ENCODE assay signal across 8 mouse cellular contexts in genomic region chr1:36589486-36589885, GRCm38 (mm10). TPM values are rescaled to one million over a fixed set of nuclear protein-coding genes. Genes with fewer than 3 reads are reported as not detected.
A peak's percentile ranks its signal among the peaks of the same experiment; 100 is the strongest.
DNase-seq lines count a peak whose midpoint lies in the region; ATAC-seq and TF ChIP-seq lines count a peak whose summit lies in the region.
"Had no signal": no experiment of that assay in that cellular context is flagged by ENCODE, and none has a peak within 500 bp of the region (broad histone marks: within the 10 kb centered on the region; RNA-seq: fewer than 3 reads in every experiment).

No protein-coding gene starts in this region.

- H3K9me3 ChIP-seq in ES-E14 (ENCODE audit: control insufficient read depth, insufficient read depth, low read depth, low read length): no peaks in the 10 kb centered on the region
- H3K9me3 ChIP-seq in hindbrain, embryonic 15.5 days: no peaks in the 10 kb centered on the region
- no peaks in the 10 kb centered on the region for H3K9me3 ChIP-seq in limb, embryonic 15.5 days

- 0 out of 2 replicates have a peak overlapping the region, but pooled peaks have one; percentile 2 for H3K27ac ChIP-seq in ES-E14 (ENCODE audit: insufficient read depth, low read depth, low read length, poor library complexity, severe bottlenecking)
- no peak overlapping the region for H3K27ac ChIP-seq in hindbrain, embryonic 15.5 days (replicated peaks)
- H3K27ac ChIP-seq in limb, embryonic 15.5 days: peak overlapping the region; percentile 87
- H3K27ac ChIP-seq: liver, embryonic 14.5 days had no signal

- H3K4me1 ChIP-seq in ES-E14 (ENCODE audit: control insufficient read depth in 2 of 2, insufficient read depth in 2 of 2, low read length in 2 of 2, poor library complexity in 1 of 2): peaks cover 2 to 16% of the 10 kb centered on the region in 2 experiments; a peak in 2 of 4 replicates
- H3K4me1 ChIP-seq in hindbrain, embryonic 15.5 days (replicated peaks): peaks cover 27% of the 10 kb centered on the region
- peaks cover 39% of the 10 kb centered on the region for H3K4me1 ChIP-seq in limb, embryonic 15.5 days

- WGBS in hindbrain, embryonic 15.5 days: 40% methylated on average over 6 of the region's 6 CpGs
- 44% methylated on average over 6 of the region's 6 CpGs for WGBS in limb, embryonic 15.5 days

- peak; percentile 35; the same call in 1 of the 2 replicates for ATAC-seq in hindbrain, embryonic 15.5 days (ENCODE audit: low FRiP score, low read depth)
- no peak for ATAC-seq in limb, embryonic 15.5 days (ENCODE audit: insufficient number of reproducible peaks, low FRiP score, low TSS enrichment, low read depth)

- H3K4me3 ChIP-seq in ES-E14 (ENCODE audit: insufficient read depth in 1 of 2, low read depth in 1 of 2, low read length in 2 of 2, poor library complexity in 1 of 2, severe bottlenecking in 1 of 2): no peak overlapping the region
- no peak overlapping the region for H3K4me3 ChIP-seq in hindbrain, embryonic 15.5 days
- H3K4me3 ChIP-seq in limb, embryonic 15.5 days: no peak overlapping the region

- in situ Hi-C loops in ES-E14 (cut with MboI; ENCODE audit: low sequenced_read_pairs in 2 of 2, unreplicated experiment in 2 of 2): no loop called here

- H3K27me3 ChIP-seq in hindbrain, embryonic 15.5 days: no peaks in the 10 kb centered on the region
- no peaks in the 10 kb centered on the region for H3K27me3 ChIP-seq in limb, embryonic 15.5 days

- no peak overlapping the region for H3K4me2 ChIP-seq in hindbrain, embryonic 15.5 days
- no peak overlapping the region for H3K4me2 ChIP-seq in limb, embryonic 15.5 days

- DNase-seq in ES-E14 (ENCODE audit: low read depth, low spot score) (no peak), NIH3T3 (ENCODE audit: low read depth) (peak; percentile 53)
- peak; percentile 77 for DNase-seq in gastrocnemius, adult 18-20 months (ENCODE audit: low spot score)
- DNase-seq in retina, postnatal 1 day: no peak
- DNase-seq in B cell, adult 2 months: no peak

- H3K9ac ChIP-seq in ES-E14 (ENCODE audit: insufficient read depth, low read depth, low read length, poor library complexity, severe bottlenecking): no peak overlapping the region
- no peak overlapping the region for H3K9ac ChIP-seq in hindbrain, embryonic 15.5 days
- H3K9ac ChIP-seq in limb, embryonic 15.5 days: no peak overlapping the region
- H3K9ac ChIP-seq: liver, embryonic 14.5 days had no signal

- H3K36me3 ChIP-seq in ES-E14 (ENCODE audit: control insufficient read depth, insufficient read depth, low read length, poor library complexity, severe bottlenecking): no peaks in the 10 kb centered on the region
- H3K36me3 ChIP-seq in hindbrain, embryonic 15.5 days: no peaks in the 10 kb centered on the region
- H3K36me3 ChIP-seq in limb, embryonic 15.5 days: no peaks in the 10 kb centered on the region

TF ChIP-seq in ES-E14, 5 proteins besides CTCF, POLR2A, EP300 and RAD21:
- no peak for TF ChIP-seq MAFK (IDR thresholded peaks at IDR 0.05; ENCODE audit: insufficient read depth, low read depth, low read length)
- no peak for TF ChIP-seq ZNF384 (IDR thresholded peaks at IDR 0.05; ENCODE audit: low read depth, low read length)
- no peak for TF ChIP-seq HCFC1 (IDR thresholded peaks at IDR 0.05; ENCODE audit: borderline replicate concordance, insufficient read depth, low read length)
- no peak for TF ChIP-seq ZC3H11A (IDR thresholded peaks at IDR 0.05; ENCODE audit: borderline replicate concordance, low read depth, low read length)
- no peak for TF ChIP-seq CHD2 (IDR thresholded peaks at IDR 0.05; ENCODE audit: low read depth, low read length)

RNA-seq across cellular contexts. Expression of gene Sema4c, which starts 31.3 kb away (rescaled TPM):
- 9.8 and 10.0 TPM in 2 replicates for total RNA-seq in ES-E14 (2012; rRNA removed)
- 1 to 10 TPM; 4.7 to 6.8 TPM for total RNA-seq in gastrocnemius, adult 18-20 months (2021)
- 26.2 and 26.8 TPM in 2 replicates for polyA plus RNA-seq in hindbrain, embryonic 15.5 days (2015; fragmentation: Nextera tagmentation; extraction: Ambion mirVana)
- polyA plus RNA-seq in limb, embryonic 15.5 days (2015; fragmentation: Nextera tagmentation; extraction: Ambion mirVana): 15.4 and 18.1 TPM in 2 replicates

RNA-seq across cellular contexts. Expression of gene Ankrd39, which starts 42.2 kb away (rescaled TPM):
- total RNA-seq in ES-E14 (2012; rRNA removed): 11.3 and 15.7 TPM in 2 replicates
- 1 to 10 TPM; 7.3 to 8.6 TPM for total RNA-seq in gastrocnemius, adult 18-20 months (2021)
- 28.7 and 29.9 TPM in 2 replicates for polyA plus RNA-seq in hindbrain, embryonic 15.5 days (2015; fragmentation: Nextera tagmentation; extraction: Ambion mirVana)
- polyA plus RNA-seq in limb, embryonic 15.5 days (2015; fragmentation: Nextera tagmentation; extraction: Ambion mirVana): 21.7 and 24.0 TPM in 2 replicates

RNA-seq across cellular contexts. Expression of gene Gm42417, which starts 50.3 kb away (rescaled TPM):
- total RNA-seq in ES-E14 (2012; rRNA removed): 0.21 TPM in 1 of 2 replicates, not detected in the other
- total RNA-seq in gastrocnemius, adult 18-20 months (2021): 1,000 to 10,000 TPM; 1,348 to 1,458 TPM
- polyA plus RNA-seq in hindbrain, embryonic 15.5 days (2015; fragmentation: Nextera tagmentation; extraction: Ambion mirVana): 0.62 TPM in 1 of 2 replicates, not detected in the other
- polyA plus RNA-seq in limb, embryonic 15.5 days (2015; fragmentation: Nextera tagmentation; extraction: Ambion mirVana): 0.31 and 0.38 TPM in 2 replicates
- polyA plus RNA-seq: liver, embryonic 14.5 days had no signal

RNA-seq across cellular contexts. Expression of gene Ankrd23, which starts 52.8 kb away (rescaled TPM):
- 5.0 and 5.5 TPM in 2 replicates for total RNA-seq in ES-E14 (2012; rRNA removed)
- 1,000 to 10,000 TPM; 3,219 to 3,282 TPM for total RNA-seq in gastrocnemius, adult 18-20 months (2021)
- polyA plus RNA-seq in hindbrain, embryonic 15.5 days (2015; fragmentation: Nextera tagmentation; extraction: Ambion mirVana): 18.9 and 19.6 TPM in 2 replicates
- polyA plus RNA-seq in limb, embryonic 15.5 days (2015; fragmentation: Nextera tagmentation; extraction: Ambion mirVana): 19.5 and 20.6 TPM in 2 replicates

Comparison
In these comparisons a context has a peak if more than half of its experiments do, and no peak if none do; other contexts are left out.
1. DNase-seq: peak in NIH3T3 (single experiment) and gastrocnemius, adult 18-20 months (single experiment); none in ES-E14 (single experiment), retina, postnatal 1 day (single experiment) and B cell, adult 2 months (0 of 2).
2. RNA of gene Gm42417, which starts 50.3 kb away (total RNA-seq): 1,348 to 1,458 TPM in gastrocnemius, adult 18-20 months; 0.21 TPM in ES-E14; every median in the first group is over 1,000 times any median in the second.